Mouse (Mus musculus) neural tube, embryonic 14.5 days (tissue): ENCODE measurements around the gene Chrd. TPM values are rescaled to one million over a fixed set of nuclear protein-coding genes. Genes with fewer than 3 reads are reported as not detected.

Experiments used
- ATAC-seq: fragments of 200-750 bp; cut with Nextera tagmentation; 2 replicates; pipeline ENCODE4 v1.8.0; 2017; ENCODE audit warnings: low read depth, mild to moderate bottlenecking, moderate TSS enrichment, moderate library complexity
- H3K27ac ChIP-seq: fragments of 300-500 bp; sonication (generic); 2 replicates; pipeline ENCODE4 v1.5.1; 2014; ENCODE audit warnings: low read depth, mild to moderate bottlenecking, control low read depth, low read length, moderate library complexity, mixed read lengths
- H3K27me3 ChIP-seq: fragments of 300-500 bp; sonication (generic); 2 replicates; pipeline ENCODE4 v1.6.1; 2014; ENCODE audit warnings: low read length; ENCODE audit not compliant: control insufficient read depth, insufficient read depth
- H3K36me3 ChIP-seq: fragments of 300-500 bp; sonication (generic); 2 replicates; pipeline ENCODE4 v1.6.1; 2014; ENCODE audit warnings: low read length, mixed read lengths; ENCODE audit not compliant: control insufficient read depth, insufficient read depth
- H3K4me1 ChIP-seq: fragments of 300-500 bp; sonication (generic); 2 replicates; pipeline ENCODE4 v1.6.1; 2014; ENCODE audit warnings: low read length; ENCODE audit not compliant: control insufficient read depth, insufficient read depth
- H3K4me2 ChIP-seq: fragments of 300-500 bp; sonication (generic); 2 replicates; pipeline ENCODE4 v1.6.1; 2014; ENCODE audit warnings: mild to moderate bottlenecking, low read depth, low read length, control low read depth
- H3K4me3 ChIP-seq: fragments of 300-500 bp; sonication (generic); 2 replicates; pipeline ENCODE4 v1.5.1; 2014; ENCODE audit warnings: low read depth, low read length, control low read depth, mixed read lengths
- H3K9ac ChIP-seq: fragments of 300-500 bp; sonication (generic); replicated peaks from 2 replicates; pipeline ENCODE4 v1.6.1; 2014; ENCODE audit warnings: low read depth, mild to moderate bottlenecking, control low read depth, low read length, mixed read lengths
- H3K9me3 ChIP-seq: fragments of 300-500 bp; sonication (generic); 2 replicates; pipeline ENCODE4 v1.6.1; 2016; ENCODE audit warnings: low read length; ENCODE audit not compliant: control insufficient read depth
- WGBS: fragments of 180-500 bp; shearing (Covaris S2); extraction: QIAGEN DNeasy Blood & Tissue Kit; methylation state at CpG from one replicate; pipeline ENCODE4 v1.1.7; 2014; 5-methylcytosine and 5-hydroxymethylcytosine counted together
- polyA plus RNA-seq: library from polyadenylated mRNA; unstranded; fragments of >200 nt; fragmentation: Nextera tagmentation; extraction: Ambion mirVana; gene quantifications from 2 replicates; pipeline ENCODE4 v1.2.1, GENCODE M21; 2014

Gene Chrd
- polyA plus RNA-seq, 1 experiment from 2014 or later, result 6.6 TPM

GRCm38 (mm10) chr16:20736168-20736567, 3.2 kb downstream of the Chrd start:
- Histone ChIP-seq H3K36me3 (no peaks in the 10 kb centered on the region), H3K27ac (no peak overlapping the region), H3K4me1 (peaks cover 13% of the 10 kb centered on the region), H3K4me2 (no peak overlapping the region), H3K27me3 (peaks cover 9% of the 10 kb centered on the region), H3K4me3 (no peak overlapping the region), H3K9me3 (no peaks in the 10 kb centered on the region), H3K9ac (no peak overlapping the region)
- no peak for ATAC-seq
- 95% methylated on average over 7 of the region's 7 CpGs for WGBS

- H3K9ac ChIP-seq, result no peak overlapping the region
- H3K27ac ChIP-seq, result no peak overlapping the region
- WGBS, result 94% methylated on average over 5 of the region's 5 CpGs
- peaks cover 9% of the 10 kb centered on the region for H3K27me3 ChIP-seq
- H3K36me3 ChIP-seq, result no peaks in the 10 kb centered on the region
- H3K4me1 ChIP-seq, result peaks cover 13% of the 10 kb centered on the region
- no peak for ATAC-seq
- no peaks in the 10 kb centered on the region for H3K9me3 ChIP-seq
- no peak overlapping the region for H3K4me2 ChIP-seq
- H3K4me3 ChIP-seq, result no peak overlapping the region
Measured at GRCm38 (mm10) chr16:20736823-20737222, 3.9 kb downstream of the Chrd start.

- Histone ChIP-seq H3K27ac (no peak overlapping the region), H3K9me3 (no peaks in the 10 kb centered on the region), H3K27me3 (peaks cover 5% of the 10 kb centered on the region), H3K4me2 (no peak overlapping the region), H3K4me1 (no peaks in the 10 kb centered on the region), H3K36me3 (no peaks in the 10 kb centered on the region), H3K9ac (no peak overlapping the region), H3K4me3 (no peak overlapping the region)
- no peak for ATAC-seq
- whole genome bisulfite sequencing, result 93% methylated on average over 9 of the region's 9 CpGs
Measured at GRCm38 (mm10) chr16:20739845-20740244, 6.9 kb downstream of the Chrd start.

GRCm38 (mm10) chr16:20746641-20747040, 13.7 kb downstream of the Chrd start:
- ATAC-seq, result no peak
- no peaks in the 10 kb centered on the region for H3K9me3 ChIP-seq
- no peak overlapping the region for H3K27ac ChIP-seq
- H3K9ac ChIP-seq, result no peak overlapping the region
- H3K4me1 ChIP-seq, result no peaks in the 10 kb centered on the region
- WGBS, result 73% methylated on average over 6 of the region's 6 CpGs
- H3K4me2 ChIP-seq, result no peak overlapping the region
- no peaks in the 10 kb centered on the region for H3K36me3 ChIP-seq
- H3K4me3 ChIP-seq, result no peak overlapping the region
- no peaks in the 10 kb centered on the region for H3K27me3 ChIP-seq

- no peaks in the 10 kb centered on the region for H3K9me3 ChIP-seq
- ATAC-seq, result no peak
- H3K36me3 ChIP-seq, result no peaks in the 10 kb centered on the region
- no peak overlapping the region for H3K27ac ChIP-seq
- no peak overlapping the region for H3K9ac ChIP-seq
- no peaks in the 10 kb centered on the region for H3K27me3 ChIP-seq
- WGBS, result 63% methylated on average over 8 of the region's 8 CpGs
- H3K4me3 ChIP-seq, result no peak overlapping the region
- no peaks in the 10 kb centered on the region for H3K4me1 ChIP-seq
- H3K4me2 ChIP-seq, result no peak overlapping the region
Measured at GRCm38 (mm10) chr16:20750518-20750917, 17.6 kb downstream of the Chrd start.

- Histone ChIP-seq H3K36me3 (no peaks in the 10 kb centered on the region), H3K9me3 (no peaks in the 10 kb centered on the region), H3K4me2 (no peak overlapping the region), H3K27me3 (no peaks in the 10 kb centered on the region), H3K9ac (no peak overlapping the region), H3K4me3 (no peak overlapping the region), H3K4me1 (no peaks in the 10 kb centered on the region), H3K27ac (no peak overlapping the region)
- ATAC-seq, result no peak
- 94% methylated on average over 5 of the region's 5 CpGs for WGBS
Measured at GRCm38 (mm10) chr16:20756052-20756451, 23.1 kb downstream of the Chrd start.

GRCm38 (mm10) chr16:20757385-20757784, 24.5 kb downstream of the Chrd start:
- no peaks in the 10 kb centered on the region for H3K4me1 ChIP-seq
- no peaks in the 10 kb centered on the region for H3K36me3 ChIP-seq
- no peak overlapping the region for H3K27ac ChIP-seq
- H3K9ac ChIP-seq, result no peak overlapping the region
- no peaks in the 10 kb centered on the region for H3K9me3 ChIP-seq
- no peaks in the 10 kb centered on the region for H3K27me3 ChIP-seq
- H3K4me2 ChIP-seq, result no peak overlapping the region
- no peak overlapping the region for H3K4me3 ChIP-seq
- no peak for ATAC-seq
- 87% methylated on average over 1 of the region's 1 CpGs for WGBS

- no peak overlapping the region for H3K9ac ChIP-seq
- H3K27me3 ChIP-seq, result no peaks in the 10 kb centered on the region
- no peaks in the 10 kb centered on the region for H3K9me3 ChIP-seq
- no peak overlapping the region for H3K4me3 ChIP-seq
- no peaks in the 10 kb centered on the region for H3K36me3 ChIP-seq
- 14% methylated on average over 3 of the region's 3 CpGs for WGBS
- H3K27ac ChIP-seq, result no peak overlapping the region
- no peak overlapping the region for H3K4me2 ChIP-seq
- ATAC-seq, result no peak
- no peaks in the 10 kb centered on the region for H3K4me1 ChIP-seq
Measured at GRCm38 (mm10) chr16:20761681-20762080, 28.8 kb downstream of the Chrd start.

- Histone ChIP-seq H3K4me3 (no peak overlapping the region), H3K9me3 (no peaks in the 10 kb centered on the region), H3K9ac (no peak overlapping the region), H3K36me3 (no peaks in the 10 kb centered on the region), H3K4me1 (no peaks in the 10 kb centered on the region), H3K27ac (no peak overlapping the region), H3K27me3 (no peaks in the 10 kb centered on the region), H3K4me2 (no peak overlapping the region)
- WGBS, result 48% methylated on average over 9 of the region's 9 CpGs
- ATAC-seq, result no peak
Measured at GRCm38 (mm10) chr16:20765244-20765643, 32.3 kb downstream of the Chrd start.

GRCm38 (mm10) chr16:20775021-20775420, 42.1 kb downstream of the Chrd start:
- 81% methylated on average over 5 of the region's 5 CpGs for WGBS

More at GRCm38 (mm10) chr16:20775021-20775420, 42.1 kb downstream of the Chrd start:
- H3K27me3 ChIP-seq, result no peaks in the 10 kb centered on the region
- no peaks in the 10 kb centered on the region for H3K36me3 ChIP-seq
- no peak for ATAC-seq
- no peak overlapping the region for H3K27ac ChIP-seq
- H3K9me3 ChIP-seq, result no peaks in the 10 kb centered on the region
- H3K9ac ChIP-seq, result no peak overlapping the region
- no peaks in the 10 kb centered on the region for H3K4me1 ChIP-seq
- no peak overlapping the region for H3K4me2 ChIP-seq
- H3K4me3 ChIP-seq, result no peak overlapping the region
